Mouse (Mus musculus): ENCODE measurements around the gene Slc35a5.

The Slc35a5 gene

DNA sequence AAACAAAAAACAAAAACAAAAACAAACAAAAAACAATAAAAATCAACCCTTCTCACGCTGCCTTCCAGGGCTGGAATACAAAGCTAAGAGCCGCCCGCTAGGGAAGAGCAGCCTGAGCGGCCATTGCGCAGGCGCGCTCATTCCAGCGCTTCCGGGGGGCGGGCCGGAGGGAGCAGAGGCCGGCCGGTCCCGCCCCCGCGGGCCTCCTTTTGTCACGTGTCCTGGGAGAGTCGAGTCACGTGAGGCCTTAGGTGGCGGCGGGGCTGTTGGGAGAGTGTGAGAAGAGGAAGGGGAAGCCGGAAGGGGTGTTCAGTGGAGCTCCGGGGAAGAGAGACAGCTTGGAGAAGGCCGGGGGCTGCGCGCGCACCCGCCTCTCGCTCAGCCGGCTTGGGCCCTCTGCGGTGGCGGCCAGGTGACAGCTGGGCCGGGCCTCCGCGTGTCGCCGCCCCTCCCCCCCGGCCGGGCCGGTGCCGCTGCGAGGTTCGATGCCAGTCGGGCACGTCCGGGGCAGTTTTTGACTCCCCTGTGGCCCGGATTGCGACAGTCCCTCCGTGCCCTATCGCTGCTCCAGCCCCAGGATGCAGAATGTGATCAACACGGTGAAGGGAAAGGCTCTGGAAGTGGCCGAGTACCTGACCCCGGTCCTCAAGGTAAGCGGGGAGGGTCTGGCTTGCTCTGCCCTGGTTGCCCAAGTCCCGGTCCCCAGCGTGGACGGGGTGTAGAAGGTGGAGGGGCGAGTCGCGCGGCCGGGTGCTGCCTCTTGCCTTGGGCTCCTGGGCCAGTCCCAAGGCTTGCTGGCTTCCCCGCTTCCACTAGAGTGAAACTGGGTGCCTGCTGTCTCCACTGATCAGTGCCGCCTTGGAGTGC, at the start of gene Slc35a5, which contains the start of gene Atg3:
Slc35a5 (minus strand) TSS at position 185 of the 867 bp plus-strand sequence.
Atg3 (plus strand) TSS at position 264 of the 867 bp plus-strand sequence.
- peak; percentile 96 to 99 for DNase-seq

DNA sequence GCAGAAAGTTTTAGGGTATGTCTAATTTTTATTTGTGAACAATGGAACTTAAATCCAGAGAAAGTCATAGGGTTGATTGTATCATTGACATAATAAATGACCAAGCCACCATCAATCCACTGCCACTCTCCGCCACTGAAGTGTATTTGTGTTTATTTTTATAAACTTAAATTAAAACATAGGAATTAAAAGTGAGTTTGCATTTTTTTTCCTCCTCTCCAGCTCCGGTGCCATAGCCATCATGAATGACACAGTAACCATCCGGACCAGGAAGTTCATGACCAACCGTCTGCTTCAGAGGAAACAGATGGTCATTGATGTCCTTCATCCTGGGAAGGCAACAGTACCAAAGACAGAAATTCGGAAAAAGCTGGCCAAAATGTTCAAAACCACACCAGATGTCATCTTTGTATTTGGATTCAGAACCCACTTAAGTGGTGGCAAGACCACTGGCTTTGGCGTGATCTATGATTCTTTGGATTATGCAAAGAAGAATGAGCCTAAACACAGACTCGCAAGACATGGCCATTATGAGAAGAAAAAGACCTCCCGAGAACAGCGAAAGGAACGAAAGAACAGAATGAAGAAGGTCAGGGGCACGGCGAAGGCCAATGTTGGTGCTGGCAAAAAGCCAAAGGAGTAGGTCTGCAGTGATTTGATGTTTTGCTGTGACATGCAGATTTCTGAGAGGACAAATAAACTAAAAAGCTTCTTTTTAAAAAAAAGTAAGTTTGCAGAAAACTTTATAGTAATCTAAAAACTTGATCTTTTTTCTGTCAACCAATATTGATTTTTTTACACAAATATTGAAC, 46.6 kb upstream of the Slc35a5 start:
- DNase-seq = no peak

DNA sequence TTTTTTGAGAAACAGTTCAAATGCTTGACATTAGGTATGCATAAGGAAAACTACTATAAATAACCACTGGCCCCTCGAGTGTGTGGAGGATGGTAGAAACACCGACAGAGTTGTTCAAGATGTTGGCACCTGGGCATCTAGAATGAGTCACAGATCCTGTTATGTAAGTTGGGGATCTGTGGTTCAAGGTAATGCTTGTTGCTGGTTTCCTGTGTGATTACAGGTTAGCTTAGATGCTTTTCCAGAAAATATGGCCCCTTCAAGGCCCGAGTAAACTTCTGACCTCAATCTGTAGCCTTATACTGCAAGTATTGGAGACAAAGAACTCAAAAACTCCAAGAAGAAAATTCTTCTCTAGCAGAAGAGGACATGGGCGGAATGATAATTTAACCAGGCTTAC, 45.9 kb upstream of the Slc35a5 start:
- no peak for DNase-seq

DNA sequence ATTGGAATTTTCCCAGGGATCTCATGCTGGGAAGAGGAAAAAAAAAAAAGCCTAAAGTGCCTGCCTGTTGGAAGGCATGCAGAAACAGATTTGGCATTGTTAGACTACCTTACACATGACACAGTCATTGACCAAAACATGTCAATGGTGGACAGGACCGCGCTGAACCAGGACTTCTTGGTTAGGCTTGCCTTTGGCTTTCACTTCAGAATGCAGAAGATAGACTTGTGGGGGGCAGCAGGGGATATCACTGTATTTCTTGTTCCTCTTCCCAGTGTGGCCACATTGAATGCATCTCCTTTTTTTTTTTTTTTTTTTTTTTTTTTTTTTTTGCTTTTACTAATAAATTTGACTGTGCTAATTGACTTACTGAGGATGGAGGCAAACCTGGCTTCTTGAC, 42.9 kb upstream of the Slc35a5 start:
- no peak for DNase-seq

DNA sequence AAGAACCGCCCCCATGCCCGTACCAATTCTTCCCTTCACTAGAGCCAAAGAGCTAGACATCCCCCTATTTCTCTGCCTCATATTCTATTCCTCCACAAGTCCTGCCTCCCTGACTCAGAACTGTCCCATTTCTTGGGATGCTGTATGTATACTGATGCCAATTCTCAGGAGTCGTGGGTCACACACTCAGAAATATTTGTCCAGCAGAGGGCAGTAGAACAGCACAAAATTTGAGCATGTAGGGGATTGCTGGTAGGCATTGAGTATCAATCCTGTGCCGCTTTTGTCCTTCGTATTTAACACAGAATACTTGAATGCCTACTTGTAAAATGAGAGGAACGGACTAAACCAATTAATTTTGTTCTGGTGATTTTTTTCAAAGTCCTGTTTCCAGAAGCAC, 38.3 kb upstream of the Slc35a5 start:
- peak in 1 of 2 experiments; percentile 74 for DNase-seq

DNA sequence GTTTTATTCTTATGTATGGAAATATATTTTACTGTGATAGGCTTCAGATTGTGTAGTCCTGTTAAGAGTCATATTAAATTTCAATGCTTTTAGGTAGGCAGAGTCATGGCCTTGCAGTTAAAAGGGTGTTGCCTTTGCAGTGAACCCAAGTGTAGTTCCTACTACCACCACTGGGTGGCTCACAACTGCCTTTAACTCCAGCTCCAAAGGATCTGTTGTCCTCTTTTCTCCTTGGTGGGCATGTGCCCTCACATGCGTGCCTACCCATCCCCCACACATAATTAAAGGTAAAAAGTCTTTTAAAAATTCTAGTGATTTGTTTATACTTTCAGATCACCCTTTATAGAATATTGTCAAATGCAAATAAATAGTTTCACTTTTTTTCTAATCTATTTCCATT, 34.1 kb upstream of the Slc35a5 start:
- peak; percentile 43 to 79 for DNase-seq

DNA sequence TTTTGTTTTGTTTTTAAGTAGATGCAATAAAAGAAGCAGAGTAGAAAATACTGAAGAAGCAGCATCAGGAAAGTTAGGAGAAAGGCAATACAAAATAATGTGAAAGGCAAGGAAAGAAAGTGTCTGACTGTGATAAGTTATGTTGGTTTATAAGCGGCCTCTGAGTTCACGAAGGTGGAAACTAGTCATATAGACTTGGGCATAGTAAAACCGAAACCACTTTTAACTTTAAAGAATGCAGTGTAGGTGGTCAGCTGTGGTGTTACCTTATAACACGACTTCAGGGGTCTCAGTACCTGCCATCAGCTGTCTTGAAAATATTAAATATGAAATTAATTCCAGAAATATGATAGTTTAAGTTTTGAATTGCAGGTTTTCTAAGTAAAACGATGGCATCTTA, 23.3 kb upstream of the Slc35a5 start:
- no peak for DNase-seq

DNA sequence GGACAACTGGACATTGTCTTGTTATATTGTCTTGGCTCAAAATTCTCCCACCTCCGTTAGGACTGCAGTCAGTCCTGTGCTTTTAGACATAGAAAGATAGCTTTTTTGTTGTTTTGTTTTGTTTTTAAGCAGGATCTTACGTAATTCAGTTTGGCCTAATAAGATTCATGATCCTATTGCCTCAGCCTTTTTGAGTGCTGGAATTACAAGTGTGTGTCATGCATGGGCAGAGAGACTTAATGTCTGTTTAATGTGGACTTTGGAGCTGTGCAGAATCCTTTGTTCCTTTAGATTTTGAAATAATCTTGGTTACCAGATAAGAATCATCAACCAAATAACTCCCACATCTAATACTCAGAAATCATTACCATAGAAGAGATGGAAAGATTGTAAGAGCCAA, 20.0 kb upstream of the Slc35a5 start:
- DNase-seq = no peak

DNA sequence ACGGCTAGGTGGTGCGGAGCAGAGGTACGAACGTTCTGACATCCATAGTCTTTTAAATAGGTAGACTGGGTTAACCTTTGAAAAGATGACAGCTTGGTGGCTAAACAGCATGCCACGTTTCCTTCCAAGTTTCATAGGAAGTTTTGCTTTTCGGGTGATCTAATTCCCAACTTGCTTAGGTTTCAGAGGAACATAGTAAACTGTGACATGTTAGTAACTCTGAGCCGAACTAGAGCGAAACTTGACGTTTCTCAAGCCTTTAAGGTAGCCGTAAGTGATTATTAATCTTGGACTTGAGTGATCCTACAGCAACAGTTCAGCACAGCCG, 847 bp upstream of the Slc35a5 start:
- DNase-seq = no peak

DNA sequence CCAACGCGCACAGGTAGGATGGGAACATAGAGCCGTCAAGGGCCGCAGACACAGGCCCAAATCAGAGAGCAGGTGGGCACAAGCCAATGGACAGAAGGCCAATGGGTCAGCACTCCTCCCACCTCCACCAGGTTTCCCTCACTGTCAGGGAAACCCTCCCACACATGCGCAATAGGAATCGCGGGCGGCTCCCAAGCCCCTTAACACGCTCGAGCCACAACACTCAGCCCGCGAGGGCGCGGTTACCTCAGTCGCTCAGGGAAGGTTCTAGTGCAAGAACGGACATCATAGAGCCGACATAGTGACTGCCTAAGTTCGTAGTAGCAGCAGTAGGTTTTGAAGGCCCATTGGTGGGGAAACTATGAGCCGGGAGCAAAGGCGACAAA, 377 bp downstream of the Slc35a5 start:
- peak; percentile 84 to 88 for DNase-seq

DNA sequence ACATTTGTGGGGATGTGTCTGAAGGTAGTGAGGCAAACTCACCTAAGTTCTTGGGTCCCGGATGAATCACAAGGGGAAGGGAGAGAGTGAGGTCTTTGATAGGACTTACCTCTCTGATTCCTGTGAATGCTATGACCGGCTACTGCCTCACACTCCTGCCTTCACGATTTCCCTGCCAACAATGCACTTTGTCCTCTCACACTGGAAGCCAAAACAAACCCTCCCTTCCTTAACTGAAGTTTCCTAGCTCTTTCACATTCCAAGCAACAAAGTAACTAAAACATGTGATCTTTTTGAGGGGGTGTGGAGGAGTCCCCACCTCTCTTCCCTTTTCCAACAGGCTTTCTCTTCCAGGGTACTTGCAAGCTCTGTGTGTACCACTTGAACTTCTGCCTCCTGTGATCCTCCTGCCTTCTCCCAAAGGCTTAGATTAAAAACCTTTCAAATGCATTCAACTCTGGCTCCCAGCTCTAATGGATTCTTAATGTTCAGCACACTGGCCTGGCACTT, 3.7 kb downstream of the Slc35a5 start:
- DNase-seq = peak in 1 of 2 experiments; percentile 25

DNA sequence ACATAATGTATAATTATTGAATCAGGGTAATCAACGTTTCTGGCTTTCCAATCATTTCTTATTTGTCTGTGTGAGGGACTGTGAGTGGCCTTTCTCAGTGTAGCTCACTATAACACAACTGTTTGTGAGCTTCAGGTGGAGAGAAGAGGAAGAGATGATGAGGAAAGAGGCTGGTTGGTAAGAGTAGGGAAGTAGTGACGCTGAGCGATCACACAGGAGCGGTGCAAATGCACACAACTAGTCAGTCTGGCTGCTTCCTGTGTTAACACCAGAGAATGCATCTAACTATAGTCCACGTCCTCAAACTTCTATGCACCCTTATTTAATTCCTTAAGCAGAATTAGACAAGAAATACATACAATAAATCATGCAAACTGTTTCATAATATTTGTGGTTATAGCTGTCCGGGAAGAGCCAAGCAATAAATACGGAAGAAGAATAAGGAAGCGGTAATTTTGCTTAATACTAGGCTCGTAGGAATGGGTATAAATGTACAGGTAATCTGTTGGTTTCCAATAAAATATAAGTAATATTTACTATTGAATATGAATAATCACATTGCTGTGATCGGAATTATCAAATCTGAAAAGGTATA, 9.9 kb downstream of the Slc35a5 start:
- no peak for DNase-seq

DNA sequence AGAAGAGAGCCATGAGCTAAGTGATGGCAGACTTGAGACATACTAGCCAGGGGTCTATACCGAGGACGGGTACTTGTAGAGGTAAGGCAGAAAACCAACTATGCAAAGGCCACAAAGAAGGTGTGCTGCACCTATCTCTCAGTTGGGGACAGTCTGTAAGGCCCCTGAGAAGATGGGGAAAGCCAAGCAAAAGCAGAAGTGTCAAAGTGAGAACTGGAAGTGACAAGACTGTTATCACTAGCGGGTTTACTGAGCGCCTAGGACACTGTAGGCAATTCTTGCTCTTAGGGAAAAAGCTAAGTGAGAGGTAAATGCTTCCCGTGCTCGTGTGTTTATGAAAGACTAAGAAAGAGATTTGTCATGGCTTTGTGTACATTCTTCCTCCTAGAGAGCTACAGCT, 13.4 kb downstream of the Slc35a5 start:
- DNase-seq = no peak

DNA sequence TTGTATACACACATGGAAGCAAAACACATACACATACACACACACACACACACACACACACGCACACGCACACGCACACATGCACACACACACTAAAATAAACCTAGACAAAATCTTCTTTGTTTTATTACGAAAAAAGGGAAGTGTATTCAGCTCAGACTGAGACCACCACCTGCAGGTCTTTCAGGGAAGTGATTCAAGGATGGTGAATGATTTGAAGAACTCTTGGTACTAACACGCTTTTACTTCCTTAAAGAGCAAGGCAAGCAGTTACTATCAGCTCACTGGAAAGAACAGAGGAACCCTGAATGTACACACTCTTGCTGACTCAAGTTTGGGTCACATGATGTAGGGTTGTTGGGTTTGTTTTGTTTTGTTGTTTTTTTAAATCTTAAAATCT, 15.9 kb downstream of the Slc35a5 start:
- DNase-seq = peak in 1 of 2 experiments; percentile 24

DNA sequence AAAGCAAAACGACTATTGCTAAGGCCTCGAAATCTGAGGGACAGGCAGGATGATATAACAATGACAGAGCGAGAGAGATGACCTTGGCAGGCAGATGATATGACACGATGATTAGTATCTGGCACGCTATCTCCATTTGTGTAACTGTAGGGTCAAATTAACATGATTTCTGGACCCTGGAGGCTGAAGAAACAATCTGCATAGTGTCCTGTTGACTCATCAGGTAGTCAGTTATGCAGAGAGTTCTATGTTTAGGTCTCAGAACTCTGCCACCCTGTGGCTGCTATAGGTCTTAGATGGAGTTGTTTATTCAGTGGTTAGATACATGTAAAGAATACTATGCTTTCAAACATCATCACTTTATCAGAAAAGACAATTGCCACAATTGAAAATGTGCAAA, 16.8 kb downstream of the Slc35a5 start:
- no peak for DNase-seq

DNA sequence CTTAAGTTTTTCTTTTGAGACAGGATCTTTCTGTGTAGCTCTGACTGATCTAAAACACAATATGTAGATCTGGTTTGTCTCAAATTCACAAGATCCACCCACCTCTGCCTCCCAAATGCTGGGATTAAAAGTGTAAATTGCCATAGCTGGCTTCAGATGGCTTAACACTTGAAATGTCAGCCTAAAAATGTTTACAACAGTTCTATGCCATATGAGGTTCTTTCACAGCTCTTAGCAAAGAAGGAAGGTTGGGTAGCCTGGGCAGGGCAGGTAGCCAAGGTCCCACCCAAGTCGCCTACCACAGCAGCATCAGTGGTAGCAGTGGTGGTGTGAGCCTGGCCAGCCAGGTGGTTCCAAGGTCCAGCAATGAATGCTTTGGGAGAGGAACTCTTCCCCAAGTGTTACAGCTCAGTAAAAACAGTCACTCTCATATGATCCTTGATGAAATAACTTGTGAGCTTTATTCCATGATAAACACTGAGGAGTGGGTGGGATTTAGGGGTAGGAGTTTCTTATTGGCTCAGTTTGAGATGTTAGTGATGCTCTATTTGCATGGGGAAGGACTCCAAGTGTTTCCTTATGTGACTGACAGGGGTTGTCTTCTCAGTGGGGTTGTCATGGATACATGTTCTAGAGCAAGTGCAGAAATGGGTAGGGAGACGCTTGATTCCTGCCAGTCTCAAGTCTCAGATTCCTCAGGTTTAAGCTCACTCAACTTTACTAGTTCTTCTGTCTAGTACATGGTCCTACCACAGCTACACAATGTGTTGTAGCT, 30.4 kb downstream of the Slc35a5 start:
- no peak for DNase-seq

DNA sequence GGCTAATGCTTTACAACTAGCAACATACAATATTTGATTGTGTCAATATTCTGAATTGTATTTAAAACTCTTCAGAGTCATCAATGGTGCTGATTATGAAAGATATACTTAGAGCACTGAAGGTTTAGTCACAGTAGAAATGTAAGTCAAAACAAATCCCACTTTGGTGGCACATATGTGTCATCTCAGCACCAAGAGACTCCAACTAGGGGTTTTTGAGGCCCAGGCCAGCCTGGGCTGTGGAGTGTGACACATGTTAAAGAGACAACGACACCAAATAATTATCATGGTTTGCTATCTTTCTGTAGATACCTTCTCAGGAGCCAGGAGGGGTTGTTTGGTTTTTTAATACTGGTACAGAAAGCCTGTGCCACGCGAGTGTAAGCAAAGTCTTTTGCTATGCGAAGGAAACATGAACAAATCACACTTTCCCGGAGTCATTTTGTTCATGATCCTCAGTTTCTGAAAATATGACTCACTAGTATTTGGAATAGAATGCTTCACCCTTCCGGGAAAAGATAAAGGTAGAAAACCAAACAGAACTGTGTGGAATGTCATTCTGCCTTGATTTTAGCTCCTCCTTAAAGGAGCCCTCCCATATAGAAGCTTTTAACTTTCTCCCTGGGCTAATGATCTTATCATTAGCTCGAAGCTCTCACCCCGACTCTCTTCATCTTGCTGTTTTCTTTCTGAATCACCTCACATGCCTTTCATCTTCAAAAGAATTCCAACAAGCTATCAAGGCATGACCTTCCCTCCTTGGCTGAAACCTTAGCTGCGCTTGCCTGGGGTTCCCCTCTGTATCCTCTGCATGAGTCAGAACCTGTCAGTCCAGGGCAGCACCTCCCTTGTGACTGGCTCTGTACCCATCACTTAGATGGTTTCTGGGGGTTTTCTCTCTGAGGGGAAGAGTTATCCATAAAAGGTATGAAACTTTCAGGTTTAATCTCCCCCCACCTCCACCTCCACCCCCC, 34.0 kb downstream of the Slc35a5 start:
- no peak for DNase-seq

DNA sequence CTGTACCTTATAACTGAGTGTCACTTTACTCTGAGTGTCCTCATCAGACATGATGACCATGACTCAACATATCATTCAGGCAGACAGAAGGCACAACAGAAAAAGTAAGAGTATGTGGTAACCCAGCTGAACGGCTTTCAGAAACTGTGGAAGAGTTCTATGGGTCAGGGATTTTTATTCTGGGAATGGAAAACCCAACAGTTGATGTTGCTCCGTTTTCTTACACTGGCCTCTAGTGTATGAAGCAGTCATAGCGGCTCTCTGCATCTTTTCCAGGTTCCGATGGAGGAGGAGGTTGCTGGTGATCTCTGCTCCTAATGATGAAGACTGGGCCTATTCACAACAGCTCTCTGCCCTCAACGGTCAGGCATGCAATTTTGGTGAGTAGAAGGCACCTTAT, 35.9 kb downstream of the Slc35a5 start:
- no peak for DNase-seq

DNA sequence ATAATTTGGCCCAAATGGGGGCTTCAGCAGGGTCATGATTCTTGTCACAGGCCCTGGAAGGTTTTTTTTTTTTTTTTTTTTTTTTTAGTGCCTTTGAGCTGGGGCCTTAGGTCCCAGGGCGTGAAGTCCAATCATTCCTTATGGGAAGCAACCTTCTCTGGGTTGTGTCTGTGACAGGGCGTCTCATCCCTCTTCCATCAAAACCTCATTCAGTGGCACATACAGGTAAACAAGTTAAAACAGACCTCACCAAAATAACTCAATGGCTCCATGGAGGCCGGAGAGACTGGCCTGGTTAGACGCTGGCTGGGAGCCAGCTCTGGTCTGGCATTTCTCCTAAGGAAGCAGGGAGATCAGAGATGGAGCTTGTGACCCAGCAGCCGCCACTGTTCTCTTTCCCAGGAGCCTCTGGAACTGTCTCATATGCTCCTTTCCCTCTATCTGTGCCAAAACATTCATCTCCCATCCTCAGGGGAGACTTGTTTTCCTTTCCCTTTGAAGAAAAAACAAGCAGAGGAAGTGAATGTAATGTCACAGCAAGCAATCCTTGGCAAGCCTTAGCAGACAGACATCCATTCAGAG, 37.6 kb downstream of the Slc35a5 start:
- peak; percentile 52 to 73 for DNase-seq

DNA sequence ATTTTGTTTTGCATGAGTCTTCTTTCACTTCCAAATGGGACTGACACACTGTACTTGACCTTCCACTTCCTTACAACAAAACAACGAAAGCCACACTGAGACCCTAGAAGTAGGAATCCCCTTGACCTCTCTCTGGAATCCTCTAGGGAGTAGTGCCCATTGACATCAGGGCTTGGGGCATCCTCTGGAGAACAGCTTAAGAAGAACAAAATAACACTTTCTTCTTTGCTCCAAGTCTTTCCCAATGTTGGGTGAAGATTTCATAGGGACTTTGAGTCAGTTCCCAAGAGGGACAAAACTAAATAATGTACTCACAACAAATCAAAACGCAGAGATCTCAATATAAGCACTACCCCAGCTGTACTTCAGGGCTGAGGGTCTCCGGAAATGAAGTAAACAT, 39.7 kb downstream of the Slc35a5 start:
- DNase-seq = no peak

DNA sequence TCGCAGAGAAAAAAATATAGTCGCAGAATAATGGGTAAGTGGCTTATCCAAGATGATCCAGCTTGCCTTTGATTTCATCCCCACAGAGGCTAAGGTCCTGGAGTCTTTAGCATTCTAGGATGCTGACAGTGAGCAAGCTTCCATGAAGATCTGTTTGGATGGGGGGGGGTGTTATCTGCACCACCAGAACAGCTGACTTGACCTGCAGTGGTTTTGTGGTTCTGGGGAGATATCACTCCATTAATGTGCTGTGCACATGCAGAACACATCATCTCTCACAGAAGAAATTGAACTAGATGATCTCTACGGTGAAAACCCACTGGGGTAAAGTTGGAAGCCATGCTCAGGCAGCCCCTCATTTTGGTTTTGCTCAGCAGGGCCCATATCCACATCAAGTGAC, 41.3 kb downstream of the Slc35a5 start:
- DNase-seq = no peak

All from lung, postnatal 4 days (tissue).